Mouse (Mus musculus): ENCODE measurements around the gene Sptlc2. TPM values are rescaled to one million over a fixed set of nuclear protein-coding genes. Genes with fewer than 3 reads are reported as not detected.

Gene Sptlc2
- total and polyA plus RNA-seq, 3 experiments, result 37.1 to 68.6 (median 49.2) TPM

DNA sequence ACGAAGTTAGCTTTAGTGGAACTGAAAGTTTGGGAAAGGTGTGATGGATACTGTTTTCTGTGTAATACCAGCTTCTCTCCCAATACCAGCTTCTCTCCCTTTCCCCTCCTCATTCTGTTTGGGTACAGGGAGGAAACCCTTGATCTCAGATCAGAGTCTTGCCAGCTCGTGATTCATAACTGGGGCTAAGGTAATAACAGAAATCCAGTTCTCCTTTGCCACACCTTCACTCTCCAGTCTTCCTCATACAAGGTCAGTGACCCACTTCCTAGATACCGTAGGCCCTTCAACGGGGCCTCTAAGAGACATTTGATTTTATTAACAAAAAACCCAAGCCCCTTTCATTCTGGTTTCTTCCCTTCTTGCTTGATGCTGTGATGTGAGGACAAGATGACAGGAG, 17.0 kb upstream of the Sptlc2 start:
- H3K4me2 ChIP-seq (ENCODE audit: insufficient read depth, low read depth, poor library complexity, severe bottlenecking), result no peak overlapping the region
- no peaks in the 10 kb centered on the region for H3K36me3 ChIP-seq (replicated peaks in 1 of 2; ENCODE audit: control insufficient read depth in 1 of 2, insufficient read depth in 1 of 2, low read length in 1 of 2)
- H3K9me3 ChIP-seq (replicated peaks; ENCODE audit: low read length), result no peaks in the 10 kb centered on the region
- dilution Hi-C loops (cut with MboI; ENCODE audit: extremely low pct_ligation_motif_present, extremely low pct_unique_long_range_greater_than_20kb, low sequenced_read_pairs) (no loop called here), in situ Hi-C loops (cut with MboI; ENCODE audit: low pct_ligation_motif_present, low pct_unique_long_range_greater_than_20kb, low sequenced_read_pairs) (no loop called here)
- no peaks in the 10 kb centered on the region for H3K27me3 ChIP-seq (replicated peaks)
- TF ChIP-seq POLR2A (IDR thresholded peaks at IDR 0.05; ENCODE audit: low read depth, low read length) (no peak), JUN (IDR thresholded peaks at IDR 0.05; ENCODE audit: insufficient read depth, low read depth, low read length) (no peak), ZC3H11A (IDR thresholded peaks at IDR 0.05; ENCODE audit: low read depth, low read length) (no peak), ZNF384 (IDR thresholded peaks at IDR 0.05; ENCODE audit: low read depth, low read length) (no peak), ZMIZ1 (IDR thresholded peaks at IDR 0.05; ENCODE audit: low read depth, low read length) (no peak), POLR2AphosphoS2 (IDR thresholded peaks at IDR 0.05; ENCODE audit: low read depth, low read length) (no peak), E2F4 (IDR thresholded peaks at IDR 0.05; ENCODE audit: insufficient replicate concordance, low read depth, low read length) (no peak), MAX (IDR thresholded peaks at IDR 0.05; ENCODE audit: low read length) (no peak), SMC3 (IDR thresholded peaks at IDR 0.05; ENCODE audit: low read depth, low read length) (no peak), TBP (conservative IDR thresholded peaks at IDR 0.05; ENCODE audit: low read depth, low read length) (no peak), ZKSCAN1 (IDR thresholded peaks at IDR 0.05; ENCODE audit: borderline replicate concordance, low read depth, low read length) (no peak), SIN3A (IDR thresholded peaks at IDR 0.05; ENCODE audit: low read length) (no peak), BHLHE40 (IDR thresholded peaks at IDR 0.05; ENCODE audit: low read depth, low read length) (no peak), GABPA (IDR thresholded peaks at IDR 0.05; ENCODE audit: insufficient replicate concordance, low read depth, low read length) (no peak), NRF1 (IDR thresholded peaks at IDR 0.05; ENCODE audit: low read depth, low read length) (no peak), ETS1 (conservative IDR thresholded peaks at IDR 0.05; ENCODE audit: low read depth, low read length) (no peak), JUND (conservative IDR thresholded peaks at IDR 0.05; ENCODE audit: low read depth, low read length) (no peak)
- H3K79me2 ChIP-seq (replicated peaks; ENCODE audit: control insufficient read depth, extremely low read depth, insufficient read depth, poor library complexity, severe bottlenecking), result no peaks in the 10 kb centered on the region
- no peak overlapping the region for H3K4me3 ChIP-seq (replicated peaks in 1 of 3; ENCODE audit: low read depth in 2 of 3, low read length in 2 of 3, poor library complexity in 1 of 3)
- peaks cover 8 to 9% of the 10 kb centered on the region in 2 experiments for H3K4me1 ChIP-seq (ENCODE audit: control insufficient read depth in 1 of 2, insufficient read depth in 2 of 2)
- no peak overlapping the region for H3K9ac ChIP-seq (ENCODE audit: insufficient read depth, low read depth)
- no peak for DNase-seq (ENCODE audit: extremely low read depth)
- no peak overlapping the region for H3K27ac ChIP-seq (ENCODE audit: insufficient read depth, low read depth)

GRCm38 (mm10) chr12:87401883-87402282, 13.7 kb upstream of the Sptlc2 start:
- H3K4me1 ChIP-seq (ENCODE audit: control insufficient read depth in 1 of 2, insufficient read depth in 2 of 2), result peaks cover 4 to 7% of the 10 kb centered on the region in 2 experiments
- H3K4me2 ChIP-seq (ENCODE audit: insufficient read depth, low read depth, poor library complexity, severe bottlenecking), result no peak overlapping the region
- H3K27ac ChIP-seq (ENCODE audit: insufficient read depth, low read depth), result no peak overlapping the region
- H3K9ac ChIP-seq (ENCODE audit: insufficient read depth, low read depth), result no peak overlapping the region
- in situ Hi-C loops (cut with MboI; ENCODE audit: low pct_ligation_motif_present, low pct_unique_long_range_greater_than_20kb, low sequenced_read_pairs) (no loop called here), dilution Hi-C loops (cut with MboI; ENCODE audit: extremely low pct_ligation_motif_present, extremely low pct_unique_long_range_greater_than_20kb, low sequenced_read_pairs) (no loop called here)
- TF ChIP-seq HCFC1 (IDR thresholded peaks at IDR 0.05; ENCODE audit: low read depth, low read length), result no peak
- TF ChIP-seq ZKSCAN1 (IDR thresholded peaks at IDR 0.05; ENCODE audit: borderline replicate concordance, low read depth, low read length), result no peak
- TF ChIP-seq USF2 (conservative IDR thresholded peaks at IDR 0.05; ENCODE audit: low read depth, low read length), result no peak
- no peak for TF ChIP-seq POLR2A (IDR thresholded peaks at IDR 0.05; ENCODE audit: low read depth, low read length)
- no peak for TF ChIP-seq CHD1 (IDR thresholded peaks at IDR 0.05; ENCODE audit: low read depth, low read length)
- no peak for TF ChIP-seq GABPA (IDR thresholded peaks at IDR 0.05; ENCODE audit: insufficient replicate concordance, low read depth, low read length)
- TF ChIP-seq BHLHE40 (IDR thresholded peaks at IDR 0.05; ENCODE audit: low read depth, low read length), result no peak
- no peak for TF ChIP-seq IRF4 (IDR thresholded peaks at IDR 0.05; ENCODE audit: low read depth, low read length)
- no peak for TF ChIP-seq MAFK (IDR thresholded peaks at IDR 0.05; ENCODE audit: insufficient replicate concordance, low read length)
- no peak for TF ChIP-seq ZMIZ1 (IDR thresholded peaks at IDR 0.05; ENCODE audit: low read depth, low read length)
- no peak for TF ChIP-seq NELFE (IDR thresholded peaks at IDR 0.05; ENCODE audit: low read depth, low read length)
- TF ChIP-seq SIN3A (IDR thresholded peaks at IDR 0.05; ENCODE audit: low read length), result no peak
- DNase-seq (ENCODE audit: extremely low read depth), result no peak
- no peaks in the 10 kb centered on the region for H3K36me3 ChIP-seq (replicated peaks in 1 of 2; ENCODE audit: control insufficient read depth in 1 of 2, insufficient read depth in 1 of 2, low read length in 1 of 2)
- no peaks in the 10 kb centered on the region for H3K79me2 ChIP-seq (replicated peaks; ENCODE audit: control insufficient read depth, extremely low read depth, insufficient read depth, poor library complexity, severe bottlenecking)
- H3K27me3 ChIP-seq (replicated peaks), result no peaks in the 10 kb centered on the region
- H3K4me3 ChIP-seq (replicated peaks in 1 of 3; ENCODE audit: low read depth in 2 of 3, low read length in 2 of 3, poor library complexity in 1 of 3), result no peak overlapping the region
- no peaks in the 10 kb centered on the region for H3K9me3 ChIP-seq (replicated peaks; ENCODE audit: low read length)

Data from CH12.LX (cell line).